14 mouse cellular contexts compared by ENCODE assay signal in genomic region chr2:109902869-109903268, GRCm38 (mm10).
"Had no signal": no experiment of that assay in that cellular context is flagged by ENCODE, and none has a peak within 500 bp of the region (broad histone marks: within the 10 kb centered on the region; RNA-seq: fewer than 3 reads in every experiment).

No protein-coding gene starts in this region.

- DNase-seq: kidney, adult 8-10 months; kidney, postnatal 10 days; kidney, postnatal 4 days; liver; liver, embryonic 13.5 days; liver, postnatal 0 days; lung, postnatal 36 days; right cerebral cortex, postnatal 14 days; thymus, adult 2 months; thymus, postnatal 36 days had no signal

- H3K27ac ChIP-seq: layer of hippocampus, adult 2 months; limb, embryonic 12.5 days; liver, embryonic 13.5 days; neural tube, embryonic 13.5 days; stomach, embryonic 15.5 days had no signal

- H3K9ac ChIP-seq: limb, embryonic 12.5 days; liver, embryonic 13.5 days; liver, postnatal 0 days; neural tube, embryonic 13.5 days; stomach, embryonic 15.5 days had no signal

- H3K4me3 ChIP-seq: layer of hippocampus, adult 2 months; limb, embryonic 12.5 days; liver, embryonic 13.5 days; neural tube, embryonic 13.5 days; stomach, embryonic 15.5 days had no signal

- H3K4me1 ChIP-seq: limb, embryonic 12.5 days; liver, embryonic 13.5 days; neural tube, embryonic 13.5 days; stomach, embryonic 15.5 days had no signal

- H3K9me3 ChIP-seq: limb, embryonic 12.5 days; liver, embryonic 13.5 days; neural tube, embryonic 13.5 days; stomach, embryonic 15.5 days had no signal

- H3K27me3 ChIP-seq: liver, embryonic 13.5 days; neural tube, embryonic 13.5 days; stomach, embryonic 15.5 days had no signal

- H3K4me2 ChIP-seq: limb, embryonic 12.5 days; liver, embryonic 13.5 days; neural tube, embryonic 13.5 days; stomach, embryonic 15.5 days had no signal

- ATAC-seq: liver, postnatal 0 days had no signal
